Mouse (Mus musculus): ENCODE data around the gene Nol9. TPM values are rescaled to one million over a fixed set of nuclear protein-coding genes. Genes with fewer than 3 reads are reported as not detected.
"Not testable (repeated sequence)": the region's sequence is repeated elsewhere in the genome, so short reads cannot be mapped to it uniquely, and the experiment has no call there.

The Nol9 gene
- polyA plus RNA-seq, 1 experiment from 2014 or later: 30.3 TPM

DNA sequence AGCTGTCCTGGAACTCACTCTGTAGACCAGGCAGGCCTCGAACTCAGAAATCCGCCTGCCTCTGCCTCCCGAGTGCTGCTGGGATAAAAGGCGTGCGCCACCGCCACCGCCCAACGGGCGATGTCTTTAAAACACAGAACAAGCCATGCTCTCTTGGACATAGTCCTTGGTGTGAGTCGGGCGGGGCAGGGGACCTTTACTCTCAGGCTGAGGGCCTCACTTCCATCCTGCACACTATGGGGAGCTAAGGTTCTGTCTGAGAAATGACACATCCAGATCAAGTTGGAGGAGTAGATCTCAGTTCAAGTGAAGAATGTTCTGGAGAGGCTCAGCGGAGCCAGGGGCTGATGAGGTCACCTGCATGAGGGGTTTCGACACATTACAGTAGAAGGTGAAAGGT, 6.2 kb upstream of the Nol9 start:
- no peaks in the 10 kb centered on the region for H3K9me3 ChIP-seq
- no peak overlapping the region for H3K9ac ChIP-seq
- no peak overlapping the region for H3K27ac ChIP-seq
- H3K27me3 ChIP-seq: no peaks in the 10 kb centered on the region
- H3K4me2 ChIP-seq: no peak overlapping the region
- no peak for ATAC-seq (ENCODE audit: insufficient number of reproducible peaks, low FRiP score, low TSS enrichment, low read depth)
- peaks cover 19% of the 10 kb centered on the region for H3K4me1 ChIP-seq
- no peaks in the 10 kb centered on the region for H3K36me3 ChIP-seq
- 87% methylated on average over 13 of the region's 13 CpGs for WGBS
- H3K4me3 ChIP-seq: no peak overlapping the region

- H3K36me3 ChIP-seq; H3K27me3 ChIP-seq; H3K4me3 ChIP-seq; H3K9me3 ChIP-seq; H3K9ac ChIP-seq; H3K4me2 ChIP-seq; H3K27ac ChIP-seq; ATAC-seq (ENCODE audit: insufficient number of reproducible peaks, low FRiP score, low TSS enrichment, low read depth): not testable (repeated sequence)
- WGBS: 91% methylated on average over 6 of the region's 6 CpGs
- H3K4me1 ChIP-seq: peaks cover 21% of the 10 kb centered on the region
Observed at GRCm38 (mm10) chr4:152036464-152036863, 2.7 kb upstream of the Nol9 start.

GRCm38 (mm10) chr4:152038225-152038984, 716 bp upstream of the Nol9 start, which contains the start of gene Tas1r1:
Gene Tas1r1 (minus strand): TSS chr4:152038568.
- Histone ChIP-seq H3K9me3 (no peaks in the 10 kb centered on the region), H3K36me3 (peaks cover 25% of the 10 kb centered on the region), H3K27me3 (no peaks in the 10 kb centered on the region), H3K4me2 (peak within 1 kb of the TSS; percentile 88), H3K4me3 (peak within 1 kb of the TSS; percentile 100), H3K4me1 (peaks cover 21% of the 10 kb centered on the region), H3K9ac (peak within 1 kb of the TSS; percentile 96), H3K27ac (peak within 1 kb of the TSS; percentile 43)
- WGBS: 36% methylated on average over 10 of the region's 10 CpGs
- peak; percentile 25; the same call in 1 of the 2 replicates for ATAC-seq (ENCODE audit: insufficient number of reproducible peaks, low FRiP score, low TSS enrichment, low read depth)

GRCm38 (mm10) chr4:152039831-152040310, 750 bp downstream of the Nol9 start:
- WGBS: 4% methylated on average over 25 of the region's 25 CpGs
- peaks cover 40% of the 10 kb centered on the region for H3K36me3 ChIP-seq
- H3K4me2 ChIP-seq: peak overlapping the region; percentile 88
- H3K4me1 ChIP-seq: peaks cover 21% of the 10 kb centered on the region
- no peaks in the 10 kb centered on the region for H3K27me3 ChIP-seq
- H3K9me3 ChIP-seq: no peaks in the 10 kb centered on the region
- H3K4me3 ChIP-seq: peak overlapping the region; percentile 100
- ATAC-seq (ENCODE audit: insufficient number of reproducible peaks, low FRiP score, low TSS enrichment, low read depth): no peak
- peak overlapping the region; percentile 96 for H3K9ac ChIP-seq
- H3K27ac ChIP-seq: no peak overlapping the region

DNA sequence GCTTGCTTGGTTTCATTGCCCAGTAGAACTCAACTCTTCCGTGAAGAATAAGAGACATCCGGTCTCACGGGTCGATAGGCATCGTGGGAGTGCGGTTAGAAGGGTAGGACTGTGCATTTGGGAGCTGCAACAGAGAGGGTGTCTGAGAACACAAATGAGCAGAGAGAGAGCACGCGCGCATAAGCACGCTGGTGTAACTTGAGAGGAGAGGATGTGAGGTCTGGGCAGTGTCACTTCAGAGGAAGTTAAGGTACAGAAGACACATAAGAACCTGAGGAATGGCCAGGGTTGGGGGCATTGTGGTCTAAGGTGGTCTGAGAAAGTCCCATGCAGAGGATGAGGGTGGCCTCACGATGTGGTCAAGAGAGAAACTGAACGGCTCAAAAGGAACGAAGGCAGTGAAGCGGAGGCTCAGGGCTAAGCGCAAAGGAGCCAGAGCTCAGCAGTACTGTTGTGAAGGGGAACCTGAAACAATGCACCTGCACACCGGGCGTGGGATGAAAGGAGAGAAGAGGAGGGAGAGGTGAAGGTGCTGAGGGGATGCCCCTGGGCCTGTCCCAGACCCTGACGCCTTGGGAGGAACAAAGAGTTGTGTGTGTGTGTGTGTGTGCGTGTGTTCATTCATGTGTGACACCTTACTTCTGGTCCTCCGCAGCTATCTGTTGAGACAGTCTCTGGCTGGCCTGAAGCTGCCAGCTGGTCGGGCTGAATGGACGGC, 3.0 kb downstream of the Nol9 start:
- no peak for ATAC-seq (ENCODE audit: insufficient number of reproducible peaks, low FRiP score, low TSS enrichment, low read depth)
- no peaks in the 10 kb centered on the region for H3K9me3 ChIP-seq
- H3K36me3 ChIP-seq: peaks cover 61% of the 10 kb centered on the region
- H3K4me3 ChIP-seq: no peak overlapping the region
- H3K4me2 ChIP-seq: no peak overlapping the region
- no peak overlapping the region for H3K9ac ChIP-seq
- H3K4me1 ChIP-seq: peaks cover 21% of the 10 kb centered on the region
- no peak overlapping the region for H3K27ac ChIP-seq
- 96% methylated on average over 22 of the region's 22 CpGs for WGBS
- H3K27me3 ChIP-seq: no peaks in the 10 kb centered on the region

- Histone ChIP-seq H3K27me3 (no peaks in the 10 kb centered on the region), H3K36me3 (peaks cover 72% of the 10 kb centered on the region), H3K9ac (no peak overlapping the region), H3K9me3 (no peaks in the 10 kb centered on the region), H3K4me3 (no peak overlapping the region), H3K4me2 (no peak overlapping the region), H3K27ac (no peak overlapping the region), H3K4me1 (peaks cover 19% of the 10 kb centered on the region)
- 92% methylated on average over 3 of the region's 3 CpGs for WGBS
- no peak for ATAC-seq (ENCODE audit: insufficient number of reproducible peaks, low FRiP score, low TSS enrichment, low read depth)
Observed at GRCm38 (mm10) chr4:152043171-152043570, 4.0 kb downstream of the Nol9 start.

DNA sequence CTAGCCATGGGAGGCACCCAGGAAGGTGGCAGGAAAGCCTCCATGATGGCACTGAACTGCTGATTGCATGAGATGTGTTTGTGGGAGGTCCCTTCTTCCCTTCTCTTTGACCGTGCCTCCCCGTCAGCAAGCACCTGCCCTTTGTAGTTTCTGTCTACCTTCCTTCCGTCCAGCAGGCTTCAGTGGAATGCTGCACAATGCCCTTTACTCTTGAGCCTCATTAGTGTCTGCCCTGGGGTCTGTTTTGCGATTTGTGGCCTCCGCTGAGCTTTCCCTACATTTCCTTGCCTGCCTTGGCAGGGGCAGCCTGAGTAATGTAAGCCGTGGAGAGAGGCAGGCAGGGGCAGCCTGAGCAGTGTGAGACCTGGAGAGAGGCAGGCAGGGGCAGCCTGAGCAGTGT, 5.5 kb downstream of the Nol9 start:
- Histone ChIP-seq H3K4me3 (no peak overlapping the region), H3K27me3 (no peaks in the 10 kb centered on the region), H3K4me2 (no peak overlapping the region), H3K27ac (no peak overlapping the region), H3K4me1 (peaks cover 11% of the 10 kb centered on the region), H3K9me3 (no peaks in the 10 kb centered on the region), H3K36me3 (peaks cover 82% of the 10 kb centered on the region), H3K9ac (no peak overlapping the region)
- ATAC-seq (ENCODE audit: insufficient number of reproducible peaks, low FRiP score, low TSS enrichment, low read depth): no peak
- WGBS: 63% methylated on average over 6 of the region's 6 CpGs

GRCm38 (mm10) chr4:152062390-152063110, 23.4 kb downstream of the Nol9 start:
- no peak overlapping the region for H3K9ac ChIP-seq
- H3K4me1 ChIP-seq: no peaks in the 10 kb centered on the region
- 73% methylated on average over 9 of the region's 9 CpGs for WGBS
- H3K36me3 ChIP-seq: peaks cover 43% of the 10 kb centered on the region
- H3K27me3 ChIP-seq: no peaks in the 10 kb centered on the region
- H3K4me3 ChIP-seq: no peak overlapping the region
- no peak overlapping the region for H3K4me2 ChIP-seq
- H3K9me3 ChIP-seq: no peaks in the 10 kb centered on the region
- no peak for ATAC-seq (ENCODE audit: insufficient number of reproducible peaks, low FRiP score, low TSS enrichment, low read depth)
- no peak overlapping the region for H3K27ac ChIP-seq

DNA sequence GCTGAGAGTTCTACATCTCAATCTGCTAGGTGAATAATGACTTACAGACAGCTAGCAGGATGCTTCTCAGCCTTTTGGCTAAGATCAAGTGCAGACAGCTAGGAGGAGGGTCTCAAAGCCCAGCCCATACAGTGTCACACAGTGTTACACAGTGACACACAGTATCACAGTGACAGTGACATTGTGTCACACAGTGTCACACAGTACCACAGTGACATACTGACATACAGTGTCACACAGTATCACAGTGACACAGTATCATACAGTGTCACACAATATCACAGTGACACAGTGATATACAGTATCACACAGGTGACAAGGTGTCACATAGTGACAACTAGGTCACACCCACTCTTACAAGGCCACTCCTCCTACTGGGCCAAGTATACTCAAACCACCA, 28.2 kb downstream of the Nol9 start:
- H3K4me1 ChIP-seq: peaks cover 21% of the 10 kb centered on the region
- no peak overlapping the region for H3K27ac ChIP-seq
- ATAC-seq (ENCODE audit: insufficient number of reproducible peaks, low FRiP score, low TSS enrichment, low read depth): no peak
- no peaks in the 10 kb centered on the region for H3K9me3 ChIP-seq
- no peaks in the 10 kb centered on the region for H3K27me3 ChIP-seq
- peaks cover 4% of the 10 kb centered on the region for H3K36me3 ChIP-seq
- H3K4me3 ChIP-seq: no peak overlapping the region
- H3K9ac ChIP-seq: no peak overlapping the region
- no peak overlapping the region for H3K4me2 ChIP-seq

DNA sequence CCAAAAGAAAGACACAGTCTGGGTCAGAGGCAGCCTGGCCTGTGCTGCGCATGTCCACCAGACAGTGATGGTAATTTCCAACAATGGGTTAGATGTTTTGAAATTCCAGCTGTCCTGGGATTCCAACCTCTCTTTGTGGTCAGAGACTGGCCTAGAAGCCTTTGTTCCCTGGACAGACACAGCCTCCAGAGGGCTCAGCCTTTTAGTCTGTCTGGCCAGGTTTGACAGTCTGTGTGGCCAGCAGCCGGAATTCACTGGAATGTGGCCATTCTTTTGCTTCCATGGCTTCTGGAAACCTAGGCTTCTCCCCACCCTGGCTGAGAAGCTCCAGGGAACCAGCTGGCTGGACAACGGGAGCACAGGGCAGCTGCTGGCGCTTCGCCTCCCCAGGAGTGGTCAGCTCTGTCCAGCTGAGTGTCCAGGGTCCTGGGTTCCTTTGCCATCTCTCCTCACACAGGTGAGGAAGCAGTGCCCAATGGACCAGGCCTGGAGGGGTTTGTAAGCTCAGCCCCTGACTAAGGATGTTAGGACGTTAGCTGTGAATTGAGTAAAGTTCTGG, 29.1 kb downstream of the Nol9 start:
- H3K36me3 ChIP-seq: peaks cover 4% of the 10 kb centered on the region; the same call in 1 of the 2 replicates
- H3K9ac ChIP-seq: no peak overlapping the region
- no peak overlapping the region for H3K27ac ChIP-seq
- H3K4me1 ChIP-seq: peaks cover 28% of the 10 kb centered on the region
- H3K27me3 ChIP-seq: no peaks in the 10 kb centered on the region
- ATAC-seq (ENCODE audit: insufficient number of reproducible peaks, low FRiP score, low TSS enrichment, low read depth): no peak
- no peaks in the 10 kb centered on the region for H3K9me3 ChIP-seq
- WGBS: 76% methylated on average over 6 of the region's 6 CpGs
- H3K4me3 ChIP-seq: no peak overlapping the region
- no peak overlapping the region for H3K4me2 ChIP-seq

DNA sequence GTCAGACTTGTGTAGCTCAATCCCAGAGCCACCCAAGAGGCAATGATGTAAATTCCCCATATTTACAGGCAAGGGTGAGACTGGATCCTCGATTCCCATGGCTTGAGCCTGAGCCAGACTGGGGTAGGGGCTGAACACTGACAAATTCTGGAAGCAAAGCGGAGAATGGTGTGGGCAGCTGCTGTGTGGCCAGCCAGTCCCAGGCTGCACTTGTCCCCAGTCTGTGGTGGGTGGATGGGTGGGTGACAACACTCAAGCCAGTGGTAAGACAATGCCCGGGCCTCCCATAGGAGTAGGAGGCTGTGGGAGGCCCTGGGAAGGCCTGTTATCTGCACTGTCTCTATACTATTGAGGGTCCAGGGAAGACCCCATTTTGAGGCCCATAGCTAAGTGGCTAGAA, 30.1 kb downstream of the Nol9 start:
- Histone ChIP-seq H3K27ac (no peak overlapping the region), H3K9me3 (no peaks in the 10 kb centered on the region), H3K4me3 (no peak overlapping the region), H3K27me3 (no peaks in the 10 kb centered on the region), H3K4me1 (peaks cover 37% of the 10 kb centered on the region), H3K36me3 (peaks cover 1% of the 10 kb centered on the region; the same call in 1 of the 2 replicates), H3K9ac (no peak overlapping the region), H3K4me2 (no peak overlapping the region)
- WGBS: 79% methylated on average over 3 of the region's 3 CpGs
- no peak for ATAC-seq (ENCODE audit: insufficient number of reproducible peaks, low FRiP score, low TSS enrichment, low read depth)
